Mouse (Mus musculus): ENCODE measurements around the gene Pnkd. TPM values are rescaled to one million over a fixed set of nuclear protein-coding genes. Genes with fewer than 3 reads are reported as not detected.
"Not testable (repeated sequence)": the region's sequence is repeated elsewhere in the genome, so short reads cannot be mapped to it uniquely, and the experiment has no call there.

The Pnkd gene
- polyA plus RNA-seq, 1 experiment from 2014 or later, result 320 TPM

DNA sequence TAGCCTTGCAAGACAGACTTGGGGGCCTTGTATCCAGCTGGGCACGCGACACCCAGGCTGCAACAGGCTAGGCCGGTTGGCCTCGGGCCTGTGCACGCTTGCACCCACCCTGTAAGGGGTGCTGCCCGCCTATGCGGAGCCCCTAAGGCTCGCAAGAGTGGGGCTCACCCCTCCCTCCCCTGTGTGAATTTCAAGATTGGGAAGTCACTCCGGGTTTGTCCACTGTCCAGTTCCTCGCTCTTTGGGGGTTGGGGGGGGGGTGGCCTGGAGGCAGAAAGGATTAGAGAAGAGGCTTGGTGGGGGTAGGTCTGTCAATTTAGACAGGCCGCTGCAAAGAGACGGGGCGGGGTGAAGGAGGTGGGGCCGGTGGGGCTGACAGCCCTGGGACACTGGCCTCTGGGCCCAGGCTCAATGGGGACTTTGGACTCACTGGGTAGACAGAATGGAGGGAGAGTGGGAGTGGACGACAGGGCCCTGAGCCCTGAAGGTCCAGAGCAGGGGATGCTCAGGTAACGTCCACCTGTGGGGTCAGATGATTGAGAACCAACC, 107.8 kb downstream of the Pnkd start:
- ATAC-seq (ENCODE audit: insufficient number of reproducible peaks, insufficient read depth, low FRiP score, low read depth), result no peak
- Histone ChIP-seq H3K9ac (ENCODE audit: low read length) (peak overlapping the region; percentile 100), H3K4me3 (ENCODE audit: control insufficient read depth in 1 of 2, insufficient read depth in 1 of 2, low read depth in 1 of 2, low read length in 2 of 2) (peak overlapping the region; percentile 89 to 95), H3K9me3 (ENCODE audit: control insufficient read depth, low read length) (no peaks in the 10 kb centered on the region), H3K27ac (replicated peaks in 1 of 2; ENCODE audit: control insufficient read depth in 1 of 2, insufficient read depth in 1 of 2, low read depth in 2 of 2, low read length in 2 of 2) (peak overlapping the region; percentile 96 to 100), H3K4me2 (ENCODE audit: low read length) (peak overlapping the region; percentile 99), H3K4me1 (ENCODE audit: control insufficient read depth in 2 of 2, insufficient read depth in 2 of 2, low read length in 2 of 2) (peaks cover 21 to 36% of the 10 kb centered on the region in 2 experiments), H3K27me3 (ENCODE audit: control insufficient read depth, insufficient read depth, low read length) (no peaks in the 10 kb centered on the region), H3K36me3 (ENCODE audit: control insufficient read depth, insufficient read depth, low read length) (peaks cover 26% of the 10 kb centered on the region)
- WGBS, result 2% methylated on average over 14 of the region's 16 CpGs

DNA sequence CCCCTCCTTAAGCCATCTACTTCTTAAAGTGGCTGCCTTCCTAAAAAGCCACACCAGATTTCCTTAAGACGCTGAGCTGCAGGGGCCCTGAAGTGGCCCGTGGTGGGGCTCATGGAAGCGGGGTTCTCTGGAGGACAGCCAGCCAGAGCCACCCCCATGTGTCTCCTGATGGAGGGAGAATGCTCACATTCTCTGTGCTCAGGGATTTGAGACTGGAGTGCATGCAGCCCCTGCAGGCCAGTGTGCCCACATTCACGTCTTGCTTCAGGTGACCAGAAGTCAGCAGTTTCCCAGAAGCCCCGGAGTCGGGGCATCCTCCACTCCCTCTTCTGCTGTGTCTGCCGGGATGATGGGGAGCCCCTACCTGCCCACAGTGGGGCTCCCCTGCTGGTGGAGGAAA, 108.3 kb downstream of the Pnkd start:
- Histone ChIP-seq H3K27me3 (ENCODE audit: control insufficient read depth, insufficient read depth, low read length) (no peaks in the 10 kb centered on the region), H3K27ac (replicated peaks in 1 of 2; ENCODE audit: control insufficient read depth in 1 of 2, insufficient read depth in 1 of 2, low read depth in 2 of 2, low read length in 2 of 2) (peak overlapping the region in 1 of 2 experiments; percentile 100; a peak in 2 of 4 replicates), H3K36me3 (ENCODE audit: control insufficient read depth, insufficient read depth, low read length) (peaks cover 26% of the 10 kb centered on the region), H3K4me2 (ENCODE audit: low read length) (peak overlapping the region; percentile 99), H3K4me3 (ENCODE audit: control insufficient read depth in 1 of 2, insufficient read depth in 1 of 2, low read depth in 1 of 2, low read length in 2 of 2) (peak overlapping the region; percentile 89 to 95), H3K4me1 (ENCODE audit: control insufficient read depth in 2 of 2, insufficient read depth in 2 of 2, low read length in 2 of 2) (peaks cover 19 to 33% of the 10 kb centered on the region in 2 experiments), H3K9me3 (ENCODE audit: control insufficient read depth, low read length) (no peaks in the 10 kb centered on the region), H3K9ac (ENCODE audit: low read length) (peak overlapping the region; percentile 100)
- ATAC-seq (ENCODE audit: insufficient number of reproducible peaks, insufficient read depth, low FRiP score, low read depth), result no peak
- 49% methylated on average over 7 of the region's 7 CpGs for WGBS

DNA sequence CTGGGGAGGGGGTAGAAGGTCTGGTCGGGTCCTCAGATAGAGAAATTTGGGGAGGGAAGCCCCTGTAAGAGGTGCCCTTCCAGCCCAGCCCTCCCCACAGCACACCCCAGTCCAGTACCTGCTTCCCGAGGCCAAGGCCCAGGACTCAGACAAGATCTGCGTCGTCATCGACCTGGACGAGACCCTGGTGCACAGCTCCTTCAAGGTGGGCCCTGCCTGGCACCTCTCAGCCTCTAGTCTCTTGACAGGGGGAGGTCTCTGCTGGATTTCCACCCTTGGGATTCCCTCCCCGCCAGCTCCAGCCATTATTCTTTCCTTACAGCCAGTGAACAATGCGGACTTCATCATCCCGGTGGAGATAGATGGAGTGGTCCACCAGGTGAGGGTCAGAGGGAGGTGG, 109.0 kb downstream of the Pnkd start:
- no peak overlapping the region for H3K4me3 ChIP-seq (ENCODE audit: control insufficient read depth in 1 of 2, insufficient read depth in 1 of 2, low read depth in 1 of 2, low read length in 2 of 2)

DNA sequence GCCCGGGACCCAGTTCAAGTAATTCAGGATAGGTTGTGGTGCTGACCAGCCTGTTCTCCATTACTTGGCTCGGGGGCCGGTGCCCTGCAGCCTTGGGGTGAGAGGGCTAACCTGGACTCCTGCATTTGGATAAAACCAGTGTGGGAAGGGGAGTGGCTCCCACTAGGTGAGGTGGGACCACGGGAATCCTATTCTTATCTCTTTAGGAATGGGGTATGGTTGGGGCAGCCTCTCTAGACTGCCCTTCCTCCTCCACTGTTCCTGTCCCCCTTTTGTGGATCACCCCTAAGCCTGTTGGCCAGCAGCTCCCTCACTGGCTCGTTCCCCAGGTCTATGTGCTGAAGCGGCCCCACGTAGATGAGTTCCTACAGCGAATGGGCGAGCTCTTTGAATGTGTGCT, 109.6 kb downstream of the Pnkd start:
- H3K4me3 ChIP-seq (ENCODE audit: control insufficient read depth in 1 of 2, insufficient read depth in 1 of 2, low read depth in 1 of 2, low read length in 2 of 2), result no peak overlapping the region
- H3K9ac ChIP-seq (ENCODE audit: low read length), result no peak overlapping the region
- no peak for ATAC-seq (ENCODE audit: insufficient number of reproducible peaks, insufficient read depth, low FRiP score, low read depth)
- no peaks in the 10 kb centered on the region for H3K9me3 ChIP-seq (ENCODE audit: control insufficient read depth, low read length)
- H3K27ac ChIP-seq (replicated peaks in 1 of 2; ENCODE audit: control insufficient read depth in 1 of 2, insufficient read depth in 1 of 2, low read depth in 2 of 2, low read length in 2 of 2), result no peak overlapping the region
- H3K4me2 ChIP-seq (ENCODE audit: low read length), result no peak overlapping the region
- H3K36me3 ChIP-seq (ENCODE audit: control insufficient read depth, insufficient read depth, low read length), result peaks cover 26% of the 10 kb centered on the region
- WGBS, result 85% methylated on average over 9 of the region's 9 CpGs
- no peaks in the 10 kb centered on the region for H3K27me3 ChIP-seq (ENCODE audit: control insufficient read depth, insufficient read depth, low read length)
- H3K4me1 ChIP-seq (ENCODE audit: control insufficient read depth in 2 of 2, insufficient read depth in 2 of 2, low read length in 2 of 2), result peaks cover 17 to 33% of the 10 kb centered on the region in 2 experiments

More for the DNA sequence above, 109.0 kb downstream of the Pnkd start:
- no peak for ATAC-seq (ENCODE audit: insufficient number of reproducible peaks, insufficient read depth, low FRiP score, low read depth)
- peaks cover 26% of the 10 kb centered on the region for H3K36me3 ChIP-seq (ENCODE audit: control insufficient read depth, insufficient read depth, low read length)
- H3K27ac ChIP-seq (replicated peaks in 1 of 2; ENCODE audit: control insufficient read depth in 1 of 2, insufficient read depth in 1 of 2, low read depth in 2 of 2, low read length in 2 of 2), result no peak overlapping the region
- peaks cover 19 to 33% of the 10 kb centered on the region in 2 experiments for H3K4me1 ChIP-seq (ENCODE audit: control insufficient read depth in 2 of 2, insufficient read depth in 2 of 2, low read length in 2 of 2)
- WGBS, result 88% methylated on average over 9 of the region's 9 CpGs
- no peaks in the 10 kb centered on the region for H3K27me3 ChIP-seq (ENCODE audit: control insufficient read depth, insufficient read depth, low read length)
- no peak overlapping the region for H3K4me2 ChIP-seq (ENCODE audit: low read length)
- no peaks in the 10 kb centered on the region for H3K9me3 ChIP-seq (ENCODE audit: control insufficient read depth, low read length)
- peak overlapping the region; percentile 100 for H3K9ac ChIP-seq (ENCODE audit: low read length)

DNA sequence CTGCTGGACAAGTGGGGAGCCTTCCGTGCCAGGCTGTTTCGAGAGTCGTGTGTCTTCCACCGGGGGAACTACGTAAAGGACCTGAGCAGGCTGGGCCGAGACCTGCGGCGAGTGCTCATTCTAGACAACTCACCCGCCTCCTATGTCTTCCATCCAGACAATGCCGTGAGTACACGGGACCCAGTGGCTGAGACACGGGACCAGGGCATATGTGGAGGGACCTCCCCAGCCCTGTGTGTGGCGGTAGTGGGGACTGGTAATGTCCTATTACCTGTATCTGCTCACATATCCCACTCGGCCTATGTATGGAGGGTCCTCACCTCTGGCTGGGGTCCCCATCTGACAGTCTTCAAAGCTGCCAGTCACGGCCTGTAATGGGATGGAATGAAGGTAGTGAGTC, 110.1 kb downstream of the Pnkd start:
- H3K27ac ChIP-seq (replicated peaks in 1 of 2; ENCODE audit: control insufficient read depth in 1 of 2, insufficient read depth in 1 of 2, low read depth in 2 of 2, low read length in 2 of 2), result no peak overlapping the region
- peaks cover 26% of the 10 kb centered on the region for H3K36me3 ChIP-seq (ENCODE audit: control insufficient read depth, insufficient read depth, low read length)
- 91% methylated on average over 15 of the region's 15 CpGs for WGBS
- H3K4me2 ChIP-seq (ENCODE audit: low read length), result no peak overlapping the region
- H3K27me3 ChIP-seq (ENCODE audit: control insufficient read depth, insufficient read depth, low read length), result no peaks in the 10 kb centered on the region
- H3K9ac ChIP-seq (ENCODE audit: low read length), result no peak overlapping the region
- no peaks in the 10 kb centered on the region for H3K9me3 ChIP-seq (ENCODE audit: control insufficient read depth, low read length)
- peaks cover 13 to 28% of the 10 kb centered on the region in 2 experiments for H3K4me1 ChIP-seq (ENCODE audit: control insufficient read depth in 2 of 2, insufficient read depth in 2 of 2, low read length in 2 of 2)
- no peak overlapping the region for H3K4me3 ChIP-seq (ENCODE audit: control insufficient read depth in 1 of 2, insufficient read depth in 1 of 2, low read depth in 1 of 2, low read length in 2 of 2)
- ATAC-seq (ENCODE audit: insufficient number of reproducible peaks, insufficient read depth, low FRiP score, low read depth), result no peak

DNA sequence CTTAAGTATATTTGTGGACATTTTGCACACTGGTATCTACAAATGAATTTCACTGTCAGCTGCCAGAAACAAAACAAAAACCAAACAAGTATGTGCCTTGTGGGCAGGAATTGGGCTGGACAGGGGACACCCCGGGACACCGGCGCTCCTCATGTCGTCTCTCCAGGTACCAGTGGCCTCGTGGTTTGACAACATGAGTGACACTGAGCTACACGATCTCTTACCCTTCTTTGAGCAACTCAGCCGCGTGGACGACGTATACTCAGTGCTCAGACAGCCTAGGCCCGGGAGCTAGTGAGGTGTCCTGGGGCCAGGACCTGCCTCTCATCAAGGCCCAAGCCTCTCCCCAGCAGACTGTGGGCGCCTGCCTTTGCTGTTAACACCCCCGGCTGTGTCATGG, 110.6 kb downstream of the Pnkd start:
- Histone ChIP-seq H3K36me3 (ENCODE audit: control insufficient read depth, insufficient read depth, low read length) (peaks cover 26% of the 10 kb centered on the region), H3K9me3 (ENCODE audit: control insufficient read depth, low read length) (no peaks in the 10 kb centered on the region), H3K9ac (ENCODE audit: low read length) (no peak overlapping the region), H3K27me3 (ENCODE audit: control insufficient read depth, insufficient read depth, low read length) (no peaks in the 10 kb centered on the region), H3K4me2 (ENCODE audit: low read length) (no peak overlapping the region), H3K4me3 (ENCODE audit: control insufficient read depth in 1 of 2, insufficient read depth in 1 of 2, low read depth in 1 of 2, low read length in 2 of 2) (no peak overlapping the region), H3K27ac (replicated peaks in 1 of 2; ENCODE audit: control insufficient read depth in 1 of 2, insufficient read depth in 1 of 2, low read depth in 2 of 2, low read length in 2 of 2) (no peak overlapping the region), H3K4me1 (ENCODE audit: control insufficient read depth in 2 of 2, insufficient read depth in 2 of 2, low read length in 2 of 2) (peaks cover 10 to 26% of the 10 kb centered on the region in 2 experiments)
- WGBS, result 79% methylated on average over 11 of the region's 13 CpGs
- no peak for ATAC-seq (ENCODE audit: insufficient number of reproducible peaks, insufficient read depth, low FRiP score, low read depth)

DNA sequence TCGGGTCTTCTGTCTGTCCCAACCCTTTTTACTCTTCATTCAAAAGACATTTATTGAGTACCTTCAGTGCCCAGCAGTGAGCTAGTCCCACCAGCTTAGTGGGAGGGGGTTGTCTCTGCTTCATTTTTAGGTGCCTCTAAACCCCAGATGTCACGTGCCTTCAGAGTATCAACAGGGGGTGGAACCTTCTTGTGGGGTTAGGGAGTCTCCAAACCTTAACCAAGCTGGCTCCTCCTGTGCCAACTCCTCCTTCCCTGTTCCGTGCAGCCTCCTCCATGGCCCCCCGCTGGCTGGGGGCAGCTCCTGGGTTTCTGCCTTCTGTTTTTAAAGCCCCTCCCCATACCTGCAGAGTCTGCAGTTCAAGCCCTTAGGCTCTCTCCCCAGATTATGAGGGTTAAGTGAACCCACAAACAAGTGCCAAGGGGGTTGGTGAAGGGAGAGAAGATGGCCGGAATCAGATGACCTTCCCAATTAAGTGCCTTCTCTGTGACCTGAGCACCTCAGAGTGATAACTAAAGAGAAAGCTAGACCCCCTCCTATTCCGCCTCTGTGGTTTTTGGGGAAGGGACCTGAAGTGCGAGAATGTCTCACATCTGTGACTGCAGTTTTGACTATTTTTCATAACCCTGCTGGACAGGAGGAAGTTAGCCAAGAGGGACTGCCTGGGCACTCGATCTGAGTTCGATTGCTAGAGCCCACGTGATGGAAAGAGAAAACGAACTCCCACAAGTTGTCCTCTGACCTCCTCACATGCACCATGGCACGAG, 111.9 kb downstream of the Pnkd start:
- not testable (repeated sequence) for ATAC-seq (ENCODE audit: insufficient number of reproducible peaks, insufficient read depth, low FRiP score, low read depth)
- 6% methylated on average over 11 of the region's 12 CpGs for WGBS

More for the DNA sequence above, 111.9 kb downstream of the Pnkd start:
- H3K27ac ChIP-seq (replicated peaks in 1 of 2; ENCODE audit: control insufficient read depth in 1 of 2, insufficient read depth in 1 of 2, low read depth in 2 of 2, low read length in 2 of 2), result peak overlapping the region; percentile 81 to 92
- H3K36me3 ChIP-seq (ENCODE audit: control insufficient read depth, insufficient read depth, low read length), result peaks cover 26% of the 10 kb centered on the region
- peaks cover 4 to 20% of the 10 kb centered on the region in 2 experiments; a peak in 3 of 4 replicates for H3K4me1 ChIP-seq (ENCODE audit: control insufficient read depth in 2 of 2, insufficient read depth in 2 of 2, low read length in 2 of 2)
- peak overlapping the region; percentile 60 for H3K9ac ChIP-seq (ENCODE audit: low read length)
- not testable (repeated sequence) for H3K9me3 ChIP-seq (ENCODE audit: control insufficient read depth, low read length); H3K27me3 ChIP-seq (ENCODE audit: control insufficient read depth, insufficient read depth, low read length)
- H3K4me2 ChIP-seq (ENCODE audit: low read length), result peak overlapping the region; percentile 91
- H3K4me3 ChIP-seq (ENCODE audit: control insufficient read depth in 1 of 2, insufficient read depth in 1 of 2, low read depth in 1 of 2, low read length in 2 of 2), result peak overlapping the region; percentile 29 to 47

All from heart, embryonic 14.5 days (tissue).